Mouse (Mus musculus): ENCODE results near the gene C730034F03Rik.

DNA sequence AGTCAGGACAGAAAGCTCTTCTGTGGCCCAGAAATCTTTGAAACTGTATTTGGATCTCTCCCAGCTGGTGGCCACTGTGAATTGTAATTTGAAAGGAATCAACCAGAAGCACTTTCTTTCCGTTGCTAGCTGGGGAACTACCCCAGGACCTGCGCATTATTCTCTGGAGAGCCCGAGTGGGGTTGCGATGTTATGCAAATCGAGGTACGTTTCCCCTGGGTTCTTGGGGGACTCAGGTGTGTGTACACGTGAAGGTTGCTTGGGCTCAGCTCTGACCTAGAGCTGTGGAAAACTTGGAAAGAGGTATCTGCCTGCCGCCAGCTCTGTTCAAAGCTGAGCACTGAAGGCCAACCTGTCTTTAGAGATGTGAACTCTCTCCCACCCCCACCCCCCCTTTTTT lies 48.4 kb downstream of the C730034F03Rik start:
- no peak for TF ChIP-seq CTCF (IDR thresholded peaks at IDR 0.05; ENCODE audit: borderline replicate concordance, control insufficient read depth, extremely low read depth, insufficient read depth, low read length, poor library complexity)
- TF ChIP-seq POLR2A (IDR thresholded peaks at IDR 0.05; ENCODE audit: control insufficient read depth, extremely low read depth, insufficient read depth, low read length, poor library complexity) = no peak
